Mouse (Mus musculus): ENCODE measurements around the gene Zwint. TPM values are rescaled to one million over a fixed set of nuclear protein-coding genes. Genes with fewer than 3 reads are reported as not detected.

Zwint gene
- polyA plus RNA-seq, 1 experiment from 2014 or later, result 459 TPM

DNA sequence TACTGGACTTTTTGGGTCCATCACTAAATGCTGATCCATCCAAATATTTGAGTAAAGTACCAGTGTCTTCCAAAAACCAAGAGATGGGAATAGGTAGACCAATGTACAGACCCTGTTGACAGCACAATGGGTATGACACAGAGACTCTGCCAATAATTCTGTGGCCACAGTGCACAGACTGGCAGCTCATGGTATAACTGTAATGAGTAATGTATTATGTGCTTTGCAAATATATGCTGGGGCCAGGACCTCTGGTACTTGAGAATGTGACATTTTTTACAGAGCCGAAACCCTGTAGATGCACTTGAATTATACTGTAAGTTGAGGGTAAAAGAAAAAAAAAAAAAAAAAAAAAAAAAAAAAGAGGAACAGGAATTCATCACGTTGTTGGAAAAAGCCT is 59.1 kb downstream of the Zwint start:
- no peak for DNase-seq (ENCODE audit: low spot score)
- no peak overlapping the region for H3K27ac ChIP-seq (ENCODE audit: low read depth, low read length)
- H3K27me3 ChIP-seq (ENCODE audit: control insufficient read depth, insufficient read depth, low read length), result no peaks in the 10 kb centered on the region
- ATAC-seq (ENCODE audit: low FRiP score), result no peak
- H3K4me3 ChIP-seq (ENCODE audit: low read depth, low read length), result no peak overlapping the region
- H3K4me1 ChIP-seq (replicated peaks; ENCODE audit: control insufficient read depth, insufficient read depth, low read length), result no peaks in the 10 kb centered on the region
- no peak overlapping the region for H3K4me2 ChIP-seq (replicated peaks; ENCODE audit: low read depth, low read length)
- no peaks in the 10 kb centered on the region for H3K36me3 ChIP-seq (ENCODE audit: control insufficient read depth, insufficient read depth, low read length)
- no peak overlapping the region for H3K9ac ChIP-seq (ENCODE audit: low read depth, low read length)
- 67% methylated on average over 2 of the region's 2 CpGs for WGBS
- H3K9me3 ChIP-seq (ENCODE audit: control insufficient read depth, low read length), result no peaks in the 10 kb centered on the region
